8 mouse cellular contexts compared by ENCODE assay signal in genomic region chr12:27338116-27338515, GRCm38 (mm10). TPM values are rescaled to one million over a fixed set of nuclear protein-coding genes. Genes with fewer than 3 reads are reported as not detected.
DNase-seq lines count a peak whose midpoint lies in the region; ATAC-seq and TF ChIP-seq lines count a peak whose summit lies in the region.

No protein-coding gene starts in this region.

- 4% methylated on average over 12 of the region's 12 CpGs for WGBS in embryonic facial prominence, embryonic 15.5 days
- 26% methylated on average over 12 of the region's 12 CpGs for WGBS in intestine, postnatal 0 days
- 2% methylated on average over 12 of the region's 12 CpGs for WGBS in neural tube, embryonic 14.5 days

- intact Hi-C loops in left cerebral cortex, postnatal 4 days (cut with DNase I) = loop anchor here (2.0 to 10.0 kb wide), 6 partner anchors 183 to 805 kb away; no protein-coding TSS in a partner anchor

- 0 out of 2 replicates have a peak overlapping the region, but pooled peaks have one; percentile 7 for H3K27ac ChIP-seq in embryonic facial prominence, embryonic 15.5 days (replicated peaks)
- no peak overlapping the region for H3K27ac ChIP-seq in intestine, postnatal 0 days (ENCODE audit: low read depth, low read length)
- H3K27ac ChIP-seq in neural tube, embryonic 14.5 days (ENCODE audit: low read depth, low read length) = peak overlapping the region; percentile 93; the same call in 1 of the 2 replicates

- H3K27me3 ChIP-seq in embryonic facial prominence, embryonic 15.5 days = no peaks in the 10 kb centered on the region
- peaks cover 10% of the 10 kb centered on the region; the same call in 1 of the 2 replicates for H3K27me3 ChIP-seq in intestine, postnatal 0 days (replicated peaks; ENCODE audit: control insufficient read depth, insufficient read depth, low read length)
- no peaks in the 10 kb centered on the region for H3K27me3 ChIP-seq in neural tube, embryonic 14.5 days (ENCODE audit: control insufficient read depth, insufficient read depth, low read length)

- H3K36me3 ChIP-seq in embryonic facial prominence, embryonic 15.5 days = no peaks in the 10 kb centered on the region
- no peaks in the 10 kb centered on the region for H3K36me3 ChIP-seq in intestine, postnatal 0 days (ENCODE audit: control insufficient read depth, insufficient read depth)
- no peaks in the 10 kb centered on the region for H3K36me3 ChIP-seq in neural tube, embryonic 14.5 days (ENCODE audit: control insufficient read depth, insufficient read depth, low read length)

- H3K4me2 ChIP-seq in embryonic facial prominence, embryonic 15.5 days (replicated peaks) = peak overlapping the region; percentile 79
- peak overlapping the region; percentile 95 for H3K4me2 ChIP-seq in intestine, postnatal 0 days (replicated peaks; ENCODE audit: low read depth)
- peak overlapping the region; percentile 49 for H3K4me2 ChIP-seq in neural tube, embryonic 14.5 days (ENCODE audit: low read depth, low read length)

- H3K9me3 ChIP-seq in embryonic facial prominence, embryonic 15.5 days (replicated peaks) = no peaks in the 10 kb centered on the region
- no peaks in the 10 kb centered on the region for H3K9me3 ChIP-seq in intestine, postnatal 0 days (ENCODE audit: control insufficient read depth)
- no peaks in the 10 kb centered on the region for H3K9me3 ChIP-seq in neural tube, embryonic 14.5 days (ENCODE audit: control insufficient read depth, low read length)

- no peak for ATAC-seq in embryonic facial prominence, embryonic 15.5 days (ENCODE audit: insufficient number of reproducible peaks, low FRiP score, low TSS enrichment, low read depth)
- ATAC-seq in intestine, postnatal 0 days = no peak
- ATAC-seq in neural tube, embryonic 14.5 days (ENCODE audit: low read depth) = no peak
- no peak for ATAC-seq in CD4-positive, CD25-positive, alpha-beta regulatory T cell, adult 4 months

- DNase-seq in left cerebral cortex, adult 11 months (ENCODE audit: low spot score) = peak; percentile 27
- DNase-seq in left cerebral cortex, postnatal 4 days = no peak
- DNase-seq in urinary bladder, postnatal 14 days (ENCODE audit: low spot score) = no peak
- no peak for DNase-seq in MN1 (ENCODE audit: low spot score)

- peak overlapping the region; percentile 70 for H3K4me3 ChIP-seq in embryonic facial prominence, embryonic 15.5 days (replicated peaks)
- peak overlapping the region; percentile 65; the same call in 1 of the 2 replicates for H3K4me3 ChIP-seq in intestine, postnatal 0 days (ENCODE audit: low read depth, low read length)
- peak overlapping the region; percentile 75 for H3K4me3 ChIP-seq in neural tube, embryonic 14.5 days (ENCODE audit: low read depth, low read length)

- H3K4me1 ChIP-seq in embryonic facial prominence, embryonic 15.5 days = peaks cover 22% of the 10 kb centered on the region
- no peaks in the 10 kb centered on the region for H3K4me1 ChIP-seq in intestine, postnatal 0 days (replicated peaks; ENCODE audit: control insufficient read depth, insufficient read depth, low read length)
- peaks cover 25% of the 10 kb centered on the region for H3K4me1 ChIP-seq in neural tube, embryonic 14.5 days (ENCODE audit: control insufficient read depth, insufficient read depth, low read length)

- no peak for TF ChIP-seq CTCF in intestine, postnatal 0 days (IDR thresholded peaks at IDR 0.05; ENCODE audit: low read depth)

- H3K9ac ChIP-seq in embryonic facial prominence, embryonic 15.5 days = peak overlapping the region; percentile 31; the same call in 1 of the 2 replicates
- no peak overlapping the region for H3K9ac ChIP-seq in intestine, postnatal 0 days (ENCODE audit: low read depth, low read length)
- H3K9ac ChIP-seq in neural tube, embryonic 14.5 days (replicated peaks; ENCODE audit: low read depth, low read length) = peak overlapping the region; percentile 97

RNA-seq across cellular contexts. Expression of gene Sox11, which starts 4.3 kb away (rescaled TPM):
- 100 to 1,000 TPM; 194 to 222 TPM for total RNA-seq in left cerebral cortex, postnatal 4 days (2021)
- 67.4 and 75.0 TPM in 2 replicates for polyA plus RNA-seq in embryonic facial prominence, embryonic 15.5 days (2015; fragmentation: Nextera tagmentation; extraction: Ambion mirVana)
- 4.7 and 4.9 TPM in 2 replicates for polyA plus RNA-seq in intestine, postnatal 0 days (2015; fragmentation: Nextera tagmentation; extraction: Ambion mirVana)
- polyA plus RNA-seq in neural tube, embryonic 14.5 days (2014; fragmentation: Nextera tagmentation; extraction: Ambion mirVana) = 323 and 410 TPM in 2 replicates
- under 1 TPM in 1 of 2 experiments, not detected in 1; 0.11 TPM for polyA plus RNA-seq in CD4-positive, CD25-positive, alpha-beta regulatory T cell, adult 4 months (2017; shearing (Covaris generic))

Comparison
In these comparisons a context has a peak if more than half of its experiments do, and no peak if none do; other contexts are left out.
1. RNA of gene Sox11, which starts 4.3 kb away (polyA plus RNA-seq): 323 to 410 TPM in neural tube, embryonic 14.5 days and 67.4 to 75.0 TPM in embryonic facial prominence, embryonic 15.5 days; 4.7 to 4.9 TPM in intestine, postnatal 0 days and 0.11 TPM in CD4-positive, CD25-positive, alpha-beta regulatory T cell, adult 4 months; every median in the first group is over 10 times any median in the second.
2. Peak in every context shown above with its lines, with median percentiles within 50 percentile points of each other: H3K4me2 ChIP-seq and H3K4me3 ChIP-seq.